Mouse (Mus musculus): Measurements from ENCODE around the gene Whrn. TPM values are rescaled to one million over a fixed set of nuclear protein-coding genes. Genes with fewer than 3 reads are reported as not detected.

Whrn gene
- polyA plus RNA-seq, 1 experiment = 12.9 TPM

DNA sequence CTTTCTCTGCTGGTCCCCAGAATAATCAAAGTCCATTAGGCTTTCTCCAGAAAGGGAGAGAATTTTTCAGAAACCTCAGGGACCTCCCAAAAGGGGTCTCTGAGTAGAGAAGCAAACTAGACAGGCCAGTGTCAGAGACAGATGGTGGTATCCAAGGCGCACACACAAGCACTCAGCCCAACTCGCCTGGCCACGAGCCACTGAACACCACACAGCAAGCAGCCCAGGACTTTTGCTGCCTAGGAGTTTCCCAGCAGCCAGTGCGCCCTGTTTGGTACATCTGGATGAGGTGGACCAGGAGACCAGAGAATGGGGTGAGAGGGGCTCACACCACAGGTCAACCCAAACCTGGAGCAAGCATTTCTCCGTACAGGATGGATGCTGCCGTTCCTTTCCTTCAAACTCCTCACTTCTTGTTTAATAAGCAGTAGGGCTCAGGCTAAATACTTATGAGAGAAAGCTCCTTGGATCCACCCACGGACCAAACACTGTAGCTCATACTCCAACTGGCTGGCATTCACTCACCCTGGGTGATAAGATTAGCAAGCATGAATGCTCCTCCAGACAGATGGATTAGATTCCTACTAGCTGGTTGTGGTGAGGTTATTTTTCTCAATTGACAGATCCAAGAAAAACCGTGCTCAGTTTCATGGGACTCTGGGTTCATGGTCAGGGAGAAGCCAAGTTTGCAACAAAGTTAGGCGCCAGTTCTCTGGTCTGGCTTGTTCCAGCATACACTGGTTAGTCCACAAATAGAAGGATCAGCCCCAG lies 2.3 kb downstream of the Whrn start:
- no peak for DNase-seq (ENCODE audit: low read depth)

DNA sequence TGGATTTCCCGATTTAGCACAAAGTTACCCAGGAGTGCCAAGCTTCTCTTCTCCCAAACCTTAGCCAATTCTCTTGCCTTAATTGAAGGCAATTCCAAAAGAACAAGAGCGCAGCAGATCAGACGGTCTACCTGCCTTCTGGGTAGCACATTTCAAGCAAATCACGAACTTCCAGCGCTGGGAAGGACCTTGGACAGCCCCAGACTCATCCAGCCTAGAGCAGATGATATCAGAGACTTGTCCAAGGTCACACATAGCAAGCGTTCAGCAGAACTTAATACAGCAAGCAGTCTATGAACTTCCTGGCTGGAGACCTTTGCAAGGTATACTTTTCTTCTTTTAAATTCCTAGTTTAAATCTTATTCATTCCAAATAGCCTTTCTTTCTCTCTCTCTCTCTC lies 4.3 kb downstream of the Whrn start:
- no peak for DNase-seq (ENCODE audit: low read depth)

DNA sequence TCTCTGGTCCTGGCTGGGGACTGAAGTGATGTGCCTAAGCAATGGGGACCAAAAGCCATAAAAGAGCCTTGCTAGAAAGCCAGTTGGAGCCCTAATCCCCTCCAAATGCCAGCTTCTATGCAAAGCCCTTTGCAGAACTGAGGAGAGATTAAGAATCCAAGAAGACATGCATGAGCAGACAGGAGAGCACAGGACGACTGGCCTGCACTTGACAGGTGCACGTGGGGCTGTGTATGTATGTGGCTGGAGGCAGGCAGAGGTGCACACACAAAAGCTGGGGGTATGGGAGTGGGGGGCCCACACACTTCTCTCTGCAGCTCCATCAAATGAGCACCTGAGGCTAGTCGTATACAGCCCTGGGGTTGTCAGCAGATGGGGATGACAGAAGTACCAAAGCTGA lies 5.6 kb downstream of the Whrn start:
- no peak for DNase-seq (ENCODE audit: low read depth)

DNA sequence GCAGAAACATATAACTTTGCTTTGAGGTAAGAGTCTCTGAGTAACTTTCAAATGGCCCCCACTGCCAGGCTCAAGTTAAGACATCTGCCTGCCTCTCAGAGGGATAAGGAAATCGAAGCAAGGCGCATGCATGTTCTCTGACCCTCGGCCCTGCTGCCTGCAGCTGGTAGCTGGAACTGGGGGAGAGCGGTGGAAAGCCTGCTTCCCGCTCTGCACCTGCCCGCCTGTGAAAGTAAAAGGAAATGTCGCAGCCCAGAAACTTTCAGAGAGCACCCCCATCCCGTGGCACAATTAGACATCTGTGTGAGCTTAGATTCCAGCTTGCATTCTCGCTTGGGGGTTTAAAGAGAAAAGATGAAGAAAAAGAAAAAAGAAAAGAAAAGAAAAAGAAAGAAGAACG lies 6.1 kb downstream of the Whrn start:
- no peak for DNase-seq (ENCODE audit: low read depth)

DNA sequence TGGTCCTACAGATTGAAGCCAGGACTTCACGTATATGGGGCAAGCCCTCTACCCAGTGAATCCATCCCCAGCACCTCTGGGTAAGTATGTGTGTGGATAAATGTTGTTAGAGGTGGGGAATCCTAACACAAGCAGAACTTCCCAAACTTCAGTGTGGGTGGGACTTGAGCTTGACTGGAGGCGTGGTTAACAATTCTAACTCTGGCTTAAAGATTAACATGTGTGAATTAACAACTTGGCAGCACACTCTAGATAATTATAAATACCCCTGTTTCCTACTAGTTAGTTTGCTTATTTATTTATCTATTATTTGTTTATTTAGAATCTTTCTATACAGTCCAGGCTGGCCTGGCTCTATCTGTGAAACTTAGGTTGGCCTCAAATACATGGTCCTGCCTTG lies 7.9 kb downstream of the Whrn start:
- DNase-seq (ENCODE audit: low read depth) = no peak

DNA sequence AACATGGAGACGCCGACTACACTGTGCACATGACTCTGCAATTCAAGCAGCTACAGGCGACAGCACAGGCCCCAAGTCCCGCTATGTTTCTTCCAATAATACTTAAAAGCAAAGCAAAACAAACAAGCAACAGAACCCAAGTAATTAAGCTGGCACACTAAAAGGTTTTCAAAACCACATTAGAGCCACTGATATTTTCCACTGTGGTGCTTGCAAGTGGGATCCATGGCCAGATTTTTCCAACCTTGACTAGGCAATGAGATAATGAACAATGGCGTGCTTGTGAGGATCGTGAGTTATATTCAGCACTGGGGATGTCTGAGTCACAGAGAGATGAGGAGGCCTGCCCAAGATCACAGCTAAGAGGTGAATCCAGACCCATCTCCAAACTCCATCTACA lies 8.5 kb downstream of the Whrn start:
- no peak for DNase-seq (ENCODE audit: low read depth)

DNA sequence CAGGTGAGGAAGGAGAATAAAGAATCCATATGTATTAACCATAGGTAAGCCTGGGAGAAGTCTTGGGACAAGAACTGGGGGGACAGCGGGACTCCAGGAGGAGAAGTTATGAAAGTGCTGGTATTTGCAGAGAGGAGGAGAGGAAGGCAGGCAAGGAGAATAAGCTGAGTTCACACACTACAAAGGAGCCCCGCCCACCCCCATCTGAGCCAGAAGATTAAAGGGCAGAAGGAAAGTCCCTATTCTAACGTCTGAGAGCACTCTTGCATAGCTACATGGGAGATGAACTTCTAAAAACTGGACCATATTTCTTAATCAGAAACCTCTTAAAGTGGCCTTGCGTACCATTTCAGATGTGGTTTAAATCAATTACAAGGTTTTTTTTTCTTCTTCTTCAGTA lies 9.3 kb downstream of the Whrn start:
- DNase-seq (ENCODE audit: low read depth) = no peak

DNA sequence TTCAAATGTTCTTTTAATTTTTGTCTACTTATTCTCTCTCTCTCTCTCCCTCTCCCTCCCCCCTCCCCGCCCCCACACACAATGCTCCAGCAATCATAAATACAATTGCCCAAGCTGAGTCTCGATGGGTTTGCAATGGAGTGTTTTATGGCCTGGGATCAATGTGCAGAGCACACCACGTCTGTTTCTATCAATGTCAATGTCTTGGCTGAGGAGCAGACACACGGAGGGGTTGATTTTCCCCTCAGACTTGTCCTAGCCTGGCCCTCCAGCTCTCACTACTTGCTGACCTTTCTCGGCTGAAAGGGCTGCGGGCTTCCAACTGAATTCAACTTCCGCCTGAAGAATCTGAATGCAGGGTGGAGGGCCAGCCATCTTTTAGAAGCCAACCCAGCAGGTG lies 12.1 kb downstream of the Whrn start:
- no peak for DNase-seq (ENCODE audit: low read depth)

DNA sequence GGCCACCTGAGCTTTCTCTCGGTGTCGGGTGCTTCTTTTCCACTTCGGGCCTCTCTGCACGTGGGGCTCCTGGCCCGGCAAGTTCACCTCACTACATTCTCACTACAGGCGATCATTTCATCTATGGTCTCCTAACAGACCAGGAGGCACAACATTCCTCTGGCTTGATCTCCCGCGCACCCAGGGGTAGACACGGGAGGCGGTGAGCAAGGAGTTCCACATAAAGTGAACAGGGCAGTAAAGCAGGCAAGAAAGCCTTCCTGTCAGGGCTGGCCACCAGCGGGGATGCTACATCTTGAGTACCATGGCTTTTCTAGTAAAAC lies 15.0 kb downstream of the Whrn start:
- DNase-seq (ENCODE audit: low read depth) = no peak

DNA sequence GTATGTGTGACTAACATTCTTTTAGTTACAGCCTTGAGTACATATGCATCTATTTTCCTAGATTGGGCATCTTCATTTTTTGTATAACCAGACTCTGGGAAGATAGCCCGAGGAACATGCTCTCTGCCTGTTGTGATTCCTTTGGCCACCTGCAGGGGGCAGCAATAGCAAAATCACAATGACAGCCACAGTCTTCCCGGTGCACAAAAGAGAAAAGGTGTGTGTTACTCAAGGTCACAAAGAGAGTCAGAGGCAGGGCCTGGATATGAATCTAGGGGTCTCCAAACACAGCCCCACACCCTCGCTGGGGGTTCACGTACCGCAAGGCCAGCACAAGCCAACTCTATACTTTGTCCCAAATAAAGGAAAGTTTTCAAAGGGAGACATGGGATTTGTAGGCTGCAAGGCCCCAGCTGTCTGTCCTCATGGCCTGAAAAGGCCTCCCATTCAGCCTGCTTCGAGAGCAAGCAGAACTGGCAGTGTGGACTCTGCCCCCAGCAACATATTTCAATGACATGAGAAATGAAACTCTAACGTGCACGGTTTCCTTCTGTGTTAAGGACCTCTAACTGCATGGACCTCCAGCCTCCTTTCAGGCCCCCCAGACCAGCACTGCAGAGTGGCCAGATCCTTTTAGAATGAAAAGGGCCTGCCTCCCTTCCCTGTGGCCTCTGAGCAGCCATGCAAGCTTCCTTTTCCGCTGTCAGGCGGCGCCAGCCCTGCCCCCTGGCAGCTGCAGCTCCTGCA lies 15.5 kb downstream of the Whrn start:
- no peak for DNase-seq (ENCODE audit: low read depth)

DNA sequence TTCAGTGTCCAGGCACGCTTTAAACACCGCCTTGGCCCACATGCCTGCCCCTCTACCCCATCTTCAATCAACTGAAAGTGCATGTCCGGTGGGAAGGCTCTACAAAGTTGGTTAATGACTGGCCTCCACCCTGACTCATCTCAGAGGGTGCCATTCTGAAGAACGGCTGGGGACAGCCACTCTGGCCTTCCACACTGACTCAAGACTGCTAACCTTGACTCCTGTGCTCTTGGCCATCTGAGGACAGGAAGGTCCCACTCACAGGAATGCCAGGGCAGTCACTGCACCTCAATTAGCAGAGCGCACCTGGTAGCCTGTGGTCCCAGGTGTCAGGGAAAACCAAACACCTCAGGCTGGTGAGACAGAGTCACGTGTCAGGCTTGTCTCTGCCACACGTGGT lies 17.8 kb downstream of the Whrn start:
- no peak for DNase-seq (ENCODE audit: low read depth)

DNA sequence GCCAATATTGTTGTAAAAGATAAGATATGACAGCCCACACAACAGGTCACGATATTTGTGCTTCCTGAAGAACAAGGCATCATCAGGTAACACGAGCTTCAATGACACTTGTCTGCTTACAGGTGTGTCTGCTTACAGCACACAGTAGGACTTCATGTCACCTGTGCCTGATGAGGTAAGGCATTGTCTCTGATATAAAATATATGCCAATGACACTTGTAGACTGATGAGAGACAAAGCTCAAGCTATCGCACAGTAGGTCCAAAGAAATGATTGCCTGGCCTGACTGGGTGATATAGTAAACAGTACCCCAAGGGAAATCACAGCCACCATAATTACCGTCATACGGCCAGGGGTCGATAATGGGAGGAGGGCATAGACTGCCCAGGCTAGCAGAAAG lies 18.9 kb downstream of the Whrn start:
- no peak for DNase-seq (ENCODE audit: low read depth)

DNA sequence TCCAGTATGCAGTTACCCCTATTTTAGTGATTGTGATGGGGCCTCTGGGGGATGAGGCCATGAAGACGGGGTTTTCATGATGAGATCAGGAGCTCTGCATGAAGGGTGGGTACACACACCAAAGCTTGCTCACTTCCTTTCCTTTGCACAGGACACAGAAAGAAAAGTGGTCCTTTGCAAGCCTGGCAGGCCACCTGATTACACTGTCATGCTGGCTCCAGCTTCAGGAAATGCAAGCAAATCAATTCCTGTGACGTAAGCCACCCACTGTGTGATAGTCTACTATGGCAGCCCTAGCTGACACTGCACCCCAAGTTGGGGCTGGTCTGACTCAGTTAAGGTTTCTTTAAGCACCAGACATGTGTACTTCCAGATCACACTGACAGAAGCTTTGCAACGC lies 20.6 kb downstream of the Whrn start:
- DNase-seq (ENCODE audit: low read depth) = no peak

DNA sequence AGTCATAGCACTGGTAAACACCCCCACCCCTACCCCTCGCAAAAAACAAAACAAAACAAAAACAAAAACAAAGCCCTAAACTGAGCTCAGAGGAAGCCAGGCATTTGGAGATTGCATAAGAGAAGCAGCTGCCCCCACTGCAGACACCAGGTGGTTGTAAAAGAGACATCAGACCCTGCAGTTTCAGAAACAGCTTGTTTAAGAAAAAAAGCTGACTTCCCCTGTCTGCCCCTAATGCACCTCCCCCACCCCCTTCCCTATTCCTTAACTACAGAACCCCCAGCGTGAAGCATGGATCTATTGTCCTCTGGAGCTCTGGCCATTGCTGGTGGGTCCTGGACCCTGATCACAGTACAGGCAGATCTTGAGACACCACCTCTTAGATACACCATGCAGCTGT lies 21.4 kb downstream of the Whrn start:
- no peak for DNase-seq (ENCODE audit: low read depth)

DNA sequence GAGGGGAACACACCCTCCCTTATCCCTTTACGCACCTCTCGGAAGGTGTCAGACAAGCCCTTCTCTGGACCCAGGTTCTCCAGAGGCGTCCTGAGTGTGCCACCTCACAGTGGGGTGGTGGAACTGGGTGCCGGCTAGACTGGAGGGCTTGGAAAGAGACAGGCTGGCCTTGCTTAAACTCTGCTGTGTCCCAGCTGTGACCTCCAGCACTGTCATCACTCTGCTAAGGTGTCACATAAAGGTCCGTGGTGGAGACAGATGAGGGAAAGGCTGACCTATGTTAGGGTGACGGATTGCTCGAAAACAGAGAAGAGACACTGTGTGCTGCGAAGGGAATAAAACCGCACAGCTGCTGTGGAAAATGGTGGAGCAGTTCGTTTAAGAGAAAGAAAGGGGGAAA lies 28.5 kb downstream of the Whrn start:
- DNase-seq (ENCODE audit: low read depth) = no peak

DNA sequence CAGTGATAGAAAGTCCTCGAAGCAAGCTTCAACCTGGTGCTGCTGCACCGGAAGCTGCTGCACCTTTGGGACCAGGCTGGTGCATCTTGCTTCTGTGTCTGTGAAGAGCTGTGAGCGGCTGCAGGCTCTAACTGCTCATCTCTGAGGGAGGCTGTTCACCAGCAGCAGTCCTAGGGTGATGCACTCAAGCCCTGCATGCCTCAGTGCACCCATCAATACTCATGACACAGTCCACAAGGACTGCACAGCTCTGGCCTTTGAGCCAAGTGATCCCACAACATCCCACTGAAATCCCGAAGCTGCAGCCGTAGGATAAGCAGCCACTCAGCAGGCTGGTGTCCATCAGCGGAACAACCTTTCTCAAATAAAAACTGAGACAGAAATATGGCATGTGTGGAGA lies 29.6 kb downstream of the Whrn start:
- no peak for DNase-seq (ENCODE audit: low read depth)

DNA sequence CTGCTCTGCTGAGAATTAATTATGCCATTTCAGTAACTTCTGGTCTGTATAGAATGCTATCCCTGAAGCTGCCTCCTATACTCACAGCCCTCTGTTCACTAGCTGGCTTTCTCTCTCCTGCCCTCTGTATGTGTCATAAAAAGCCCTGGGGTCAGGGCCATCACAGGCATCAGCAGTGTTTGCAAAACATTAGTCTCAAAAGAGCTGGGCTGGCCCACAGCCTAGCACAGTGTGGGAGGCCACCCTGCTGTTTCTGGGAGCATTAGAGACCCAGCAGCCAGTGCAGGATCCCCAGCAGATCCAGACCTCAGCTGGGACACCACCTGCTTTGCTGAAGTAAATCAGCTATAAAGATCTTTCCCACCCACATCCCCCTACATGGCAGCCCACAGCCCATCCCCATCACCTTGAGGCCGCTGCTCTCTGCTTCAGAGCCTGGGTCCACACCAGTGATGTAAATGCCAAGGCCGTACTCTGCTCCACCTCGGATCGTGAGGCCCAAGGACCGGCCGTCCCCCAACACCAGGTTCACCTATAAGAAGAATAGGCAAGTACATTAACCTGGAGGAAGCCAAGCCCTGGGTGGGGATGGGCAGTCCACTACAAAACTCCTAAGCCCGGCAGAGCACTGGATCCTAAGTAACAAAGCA lies 34.8 kb downstream of the Whrn start:
- DNase-seq (ENCODE audit: low read depth) = no peak

DNA sequence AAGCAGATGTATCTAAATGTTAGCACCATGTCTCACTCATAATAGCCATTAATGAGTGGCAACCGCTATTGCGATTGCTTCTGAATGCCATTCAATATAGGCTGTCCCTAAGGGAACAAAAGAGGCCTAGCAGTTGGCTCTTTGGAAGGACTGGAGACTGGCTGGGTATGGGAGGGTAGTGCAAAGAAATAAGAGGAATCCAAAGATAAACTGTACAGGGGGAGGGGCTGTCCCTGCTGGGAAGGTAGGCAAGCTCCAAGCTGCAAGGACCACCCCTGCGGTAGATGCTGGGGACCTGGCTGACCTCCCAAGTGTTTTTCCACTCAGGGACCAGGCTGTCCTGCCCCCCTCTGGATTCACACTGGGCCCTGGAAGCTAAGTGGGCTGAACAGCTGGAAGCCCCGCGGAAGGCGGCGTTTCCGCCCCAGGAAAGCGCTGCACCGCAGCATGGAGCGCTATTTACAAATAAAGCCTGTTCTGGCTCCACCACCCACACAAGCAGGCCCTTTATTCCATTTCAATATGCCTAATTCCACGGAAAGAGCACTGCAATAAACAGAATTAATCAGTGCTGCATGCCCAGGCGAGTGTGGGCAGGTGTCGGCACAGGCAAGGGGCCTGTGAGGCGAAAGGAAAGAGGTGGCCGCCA lies 36.5 kb downstream of the Whrn start:
- no peak for DNase-seq (ENCODE audit: low read depth)

DNA sequence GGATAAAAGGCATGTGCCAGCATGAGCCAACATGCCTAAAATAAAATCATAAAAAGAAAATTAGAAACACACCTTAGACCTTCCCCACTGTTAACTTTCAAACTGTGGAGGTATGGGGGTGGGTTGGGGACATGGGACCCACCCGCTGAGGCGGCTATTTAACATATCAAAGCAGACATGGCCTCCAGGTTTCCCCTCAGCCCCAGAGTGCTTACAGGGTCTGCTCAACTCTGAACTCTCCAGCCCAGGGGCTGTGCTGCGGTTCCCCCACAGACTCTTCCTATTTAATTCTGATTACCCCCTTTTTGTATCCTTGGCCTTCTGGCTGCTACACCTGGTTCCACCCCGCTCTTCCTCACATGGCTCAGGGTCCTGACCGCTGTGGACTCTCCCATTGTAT lies 39.2 kb downstream of the Whrn start:
- DNase-seq (ENCODE audit: low read depth) = no peak

DNA sequence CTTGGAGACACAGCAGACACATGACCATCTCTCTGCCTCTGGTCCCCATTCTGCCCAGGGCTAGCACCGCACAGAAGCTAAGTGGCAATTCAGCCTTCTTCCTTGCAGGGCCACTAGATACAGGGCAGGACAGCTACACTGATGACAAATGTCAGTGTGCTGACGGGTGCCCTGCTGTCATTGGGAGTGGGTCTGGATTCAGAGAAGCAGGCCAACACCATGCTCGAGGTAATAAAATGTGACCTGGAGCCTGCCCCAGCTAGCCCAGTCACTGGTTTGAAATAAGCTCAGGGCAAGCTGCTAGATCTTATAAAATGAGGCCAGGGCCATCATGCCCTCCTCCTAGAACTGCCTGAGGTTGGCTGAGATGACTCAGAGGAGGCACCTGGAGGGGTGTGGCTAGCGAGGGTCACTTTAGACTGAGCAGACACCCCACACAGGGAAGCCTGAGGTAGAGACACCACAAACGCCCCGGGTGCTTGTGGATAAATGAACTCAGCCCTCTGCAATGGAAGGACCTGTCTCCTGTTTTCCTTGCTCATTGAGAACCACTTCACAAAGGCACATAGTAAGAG lies 41.8 kb downstream of the Whrn start:
- DNase-seq (ENCODE audit: low read depth) = no peak

DNA sequence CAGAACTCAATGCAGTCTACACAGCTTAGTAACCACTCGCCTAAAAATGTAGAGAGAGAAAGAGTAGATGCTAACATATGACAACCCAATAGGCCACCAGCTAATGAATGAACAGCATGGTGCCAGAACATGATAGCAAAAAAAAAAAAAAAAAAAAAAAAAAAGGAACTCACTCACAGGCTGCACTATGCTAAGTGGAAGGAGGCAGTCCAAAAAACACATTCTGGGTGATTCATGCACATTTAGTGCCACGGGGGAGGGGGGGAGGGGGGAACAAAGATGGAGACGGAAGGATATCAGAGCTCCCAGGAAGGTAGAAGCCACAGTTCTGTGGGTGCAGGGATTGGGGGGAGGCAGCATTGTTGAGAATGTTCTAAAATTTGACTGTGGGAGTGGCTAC lies 43.2 kb downstream of the Whrn start:
- no peak for DNase-seq (ENCODE audit: low read depth)

DNA sequence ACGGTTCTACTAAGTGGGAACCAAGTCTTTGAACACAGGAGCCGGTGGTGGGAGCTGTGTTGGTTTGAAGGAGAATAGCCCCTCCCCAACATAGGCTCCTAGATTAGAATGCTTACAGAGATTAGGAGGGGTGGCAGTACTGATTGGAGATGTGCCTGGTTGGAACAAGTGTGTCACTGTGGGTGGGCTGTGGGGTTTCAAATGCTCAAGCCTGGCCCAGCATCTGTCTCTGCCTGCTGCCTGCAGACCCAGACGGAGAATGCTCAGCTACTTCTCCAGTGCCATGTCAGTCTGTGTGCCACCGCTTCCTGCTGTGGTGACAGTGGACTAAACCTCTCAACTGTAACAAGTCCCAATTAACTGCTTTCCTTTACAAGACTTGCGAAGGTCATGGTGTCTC lies 45.2 kb downstream of the Whrn start:
- no peak for DNase-seq (ENCODE audit: low read depth)

All from gonadal fat pad, adult 2 months (tissue).